Mouse (Mus musculus) central nervous system, embryonic 18 days (tissue): ENCODE data around the gene Pim2. TPM values are rescaled to one million over a fixed set of nuclear protein-coding genes. Genes with fewer than 3 reads are reported as not detected.

ENCODE experiments used
- polyA plus RNA-seq: library from polyadenylated mRNA; depleted of rRNA; stranded (reverse); fragments of >200 nt; gene quantifications from 2 replicates; pipeline ENCODE4 v1.2.3, GENCODE M21; 2012; rRNA removed

The Pim2 gene
- 23.3 and 24.1 TPM in 2 replicates for polyA plus RNA-seq

GRCm38 (mm10) chrX:7878007-7878419 lies at the start of gene Pim2:
Gene Pim2 (plus strand): TSS chrX:7878262.

GRCm38 (mm10) chrX:7841163-7842162 lies 36.6 kb upstream of the Pim2 start, which contains the start of gene Otud5:
Gene Otud5 (plus strand): TSS chrX:7841364.

GRCm38 (mm10) chrX:7883841-7884567 lies 5.9 kb downstream of the Pim2 start, which contains the start of gene Slc35a2:
Gene Slc35a2 (plus strand): TSS chrX:7884028.

GRCm38 (mm10) chrX:7898880-7899874 lies 21.1 kb downstream of the Pim2 start, which contains the start of the genes Pqbp1 and Timm17b:
Gene Pqbp1 (minus strand): TSS chrX:7899269.
Gene Timm17b (plus strand): TSS chrX:7899357.

GRCm38 (mm10) chrX:7907735-7908134 lies 29.7 kb downstream of the Pim2 start, which contains the start of gene Gm10491:
Gene Gm10491 (minus strand): TSS chrX:7907835.

GRCm38 (mm10) chrX:7909242-7909641 lies 31.2 kb downstream of the Pim2 start, which contains the start of gene Gm10490:
Gene Gm10490 (plus strand): TSS chrX:7909542.

GRCm38 (mm10) chrX:7919601-7920383 lies 41.7 kb downstream of the Pim2 start, which contains the start of gene Pcsk1n:
Gene Pcsk1n (plus strand): TSS chrX:7919822.

GRCm38 (mm10) chrX:7928270-7928790 lies 50.3 kb downstream of the Pim2 start, which contains the start of gene Eras:
Gene Eras (minus strand): TSS chrX:7928607.

Other genes with a start within 250 kb of the Pim2 start
- gene Syp, start 239.8 kb upstream of the Pim2 start, polyA plus RNA-seq = 300 and 326 TPM in 2 replicates
- 2.3 and 2.6 TPM in 2 replicates for gene Prickle3, start 221.0 kb upstream of the Pim2 start, polyA plus RNA-seq
- 32.6 and 38.3 TPM in 2 replicates for gene Plp2, start 206.9 kb upstream of the Pim2 start, polyA plus RNA-seq
- gene Magix, start 197.0 kb upstream of the Pim2 start, polyA plus RNA-seq = 0.31 and 0.51 TPM in 2 replicates
- 30.8 and 32.1 TPM in 2 replicates for gene Gpkow, start 181.1 kb upstream of the Pim2 start, polyA plus RNA-seq
- 43.1 and 49.2 TPM in 2 replicates for gene Wdr45, start 163.9 kb upstream of the Pim2 start, polyA plus RNA-seq
- 0.35 and 0.49 TPM in 2 replicates for gene Gm45208, start 156.0 kb upstream of the Pim2 start, polyA plus RNA-seq
- gene Praf2, start 149.8 kb upstream of the Pim2 start, polyA plus RNA-seq = 110 and 112 TPM in 2 replicates
- 75.3 and 82.4 TPM in 2 replicates for gene Ccdc120, start 127.4 kb upstream of the Pim2 start, polyA plus RNA-seq
- gene Tfe3, start 115.7 kb upstream of the Pim2 start, polyA plus RNA-seq = 10.8 and 12.2 TPM in 2 replicates
- gene Gripap1, start 88.5 kb upstream of the Pim2 start, polyA plus RNA-seq = 82.2 and 88.5 TPM in 2 replicates
- 5.8 and 6.5 TPM in 2 replicates for gene Kcnd1, start 56.0 kb upstream of the Pim2 start, polyA plus RNA-seq
- 37.3 and 40.7 TPM in 2 replicates for gene Otud5, start 36.9 kb upstream of the Pim2 start, polyA plus RNA-seq
- 49.2 and 53.2 TPM in 2 replicates for gene Slc35a2, start 5.8 kb downstream of the Pim2 start, polyA plus RNA-seq
- gene Pqbp1, start 21.0 kb downstream of the Pim2 start, polyA plus RNA-seq = 198 and 220 TPM in 2 replicates
- 41.4 and 42.9 TPM in 2 replicates for gene Timm17b, start 21.1 kb downstream of the Pim2 start, polyA plus RNA-seq
- not detected in 2 replicates for gene Gm10491, start 29.6 kb downstream of the Pim2 start, polyA plus RNA-seq
- gene Gm10490, start 31.3 kb downstream of the Pim2 start, polyA plus RNA-seq = not detected in 2 replicates
- 122 and 133 TPM in 2 replicates for gene Pcsk1n, start 41.6 kb downstream of the Pim2 start, polyA plus RNA-seq
- 0.07 and 0.17 TPM in 2 replicates for gene Eras, start 50.3 kb downstream of the Pim2 start, polyA plus RNA-seq
- 114 and 115 TPM in 2 replicates for gene Hdac6, start 69.6 kb downstream of the Pim2 start, polyA plus RNA-seq
- 0.04 TPM in 2 replicates for gene Gata1, start 99.8 kb downstream of the Pim2 start, polyA plus RNA-seq
- gene Glod5, start 140.2 kb downstream of the Pim2 start, polyA plus RNA-seq = 0.62 and 1.5 TPM in 2 replicates
- gene Suv39h1, start 196.5 kb downstream of the Pim2 start, polyA plus RNA-seq = 40.4 and 40.9 TPM in 2 replicates
- 0.53 and 0.60 TPM in 2 replicates for gene Was, start 212.2 kb downstream of the Pim2 start, polyA plus RNA-seq